Mouse (Mus musculus): ENCODE results near the gene Fancc. TPM values are rescaled to one million over a fixed set of nuclear protein-coding genes. Genes with fewer than 3 reads are reported as not detected.

Fancc gene
- polyA plus RNA-seq, 1 experiment from 2014 or later, result 21.8 TPM

GRCm38 (mm10) chr13:63513374-63514098 lies 16.5 kb upstream of the Fancc start:
- H3K27me3 ChIP-seq, result no peaks in the 10 kb centered on the region
- H3K9ac ChIP-seq, result no peak overlapping the region
- peaks cover 97% of the 10 kb centered on the region for H3K36me3 ChIP-seq
- no peak overlapping the region for H3K4me2 ChIP-seq
- no peak overlapping the region for H3K27ac ChIP-seq
- WGBS, result 77% methylated on average over 26 of the region's 26 CpGs
- no peaks in the 10 kb centered on the region for H3K9me3 ChIP-seq (replicated peaks)
- no peak overlapping the region for H3K4me3 ChIP-seq (replicated peaks)
- no peak for ATAC-seq (replicated peaks; ENCODE audit: low FRiP score)
- 0 out of 2 replicates have a peak, but pooled peaks cover 3% of the 10 kb centered on the region for H3K4me1 ChIP-seq

DNA sequence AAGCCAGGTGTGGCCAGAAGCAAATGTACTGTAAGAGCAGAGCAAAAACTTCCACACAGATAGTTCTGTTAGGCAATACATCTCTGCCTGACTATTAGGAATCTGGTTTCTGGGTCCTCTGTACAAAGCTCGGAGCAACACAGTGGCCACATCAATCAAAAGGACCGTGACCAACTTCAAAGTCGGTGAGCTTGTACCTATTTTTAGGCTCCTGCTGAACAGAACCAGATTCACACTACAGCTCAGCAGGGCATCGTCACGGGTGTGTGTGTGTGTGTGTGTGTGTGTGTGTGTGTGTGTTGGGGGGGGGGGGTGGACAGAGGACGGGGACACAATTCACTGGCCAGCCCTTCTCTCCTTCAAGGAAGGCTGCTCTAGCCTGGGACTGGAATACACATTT lies 15.3 kb upstream of the Fancc start:
- no peak overlapping the region for H3K4me2 ChIP-seq
- ATAC-seq (replicated peaks; ENCODE audit: low FRiP score), result no peak
- no peak overlapping the region for H3K9ac ChIP-seq
- H3K36me3 ChIP-seq, result peaks cover 96% of the 10 kb centered on the region
- no peak overlapping the region for H3K4me3 ChIP-seq (replicated peaks)
- H3K27me3 ChIP-seq, result no peaks in the 10 kb centered on the region
- H3K4me1 ChIP-seq, result 0 out of 2 replicates have a peak, but pooled peaks cover 3% of the 10 kb centered on the region
- H3K27ac ChIP-seq, result no peak overlapping the region
- WGBS, result 71% methylated on average over 6 of the region's 6 CpGs
- no peaks in the 10 kb centered on the region for H3K9me3 ChIP-seq (replicated peaks)

DNA sequence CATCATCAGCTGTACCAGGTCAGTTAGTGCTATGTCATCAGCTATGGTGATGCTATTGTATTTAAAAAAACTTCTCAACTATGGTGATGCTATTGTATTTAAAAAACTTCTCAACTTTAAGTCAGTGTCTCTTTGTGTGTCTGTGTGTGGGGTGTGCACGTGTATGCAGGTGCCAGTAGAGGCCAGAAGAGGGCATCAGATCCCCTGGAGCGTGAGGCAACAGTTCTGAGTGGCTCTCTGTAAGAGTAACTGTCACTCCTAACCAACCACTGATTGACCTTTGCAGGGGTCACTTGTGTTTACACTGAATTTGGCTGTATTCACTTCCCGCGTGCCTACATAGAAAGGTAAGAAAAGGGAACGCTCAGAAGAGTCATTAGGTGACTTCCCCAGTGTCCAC lies 10.7 kb upstream of the Fancc start:
- H3K4me1 ChIP-seq, result 0 out of 2 replicates have a peak, but pooled peaks cover 8% of the 10 kb centered on the region
- no peak for ATAC-seq (replicated peaks; ENCODE audit: low FRiP score)
- peaks cover 57% of the 10 kb centered on the region for H3K36me3 ChIP-seq
- WGBS, result 92% methylated on average over 5 of the region's 5 CpGs
- no peaks in the 10 kb centered on the region for H3K27me3 ChIP-seq
- H3K9ac ChIP-seq, result no peak overlapping the region
- H3K4me3 ChIP-seq (replicated peaks), result no peak overlapping the region
- H3K27ac ChIP-seq, result no peak overlapping the region
- H3K4me2 ChIP-seq, result no peak overlapping the region
- no peaks in the 10 kb centered on the region for H3K9me3 ChIP-seq (replicated peaks)

- 88% methylated on average over 6 of the region's 6 CpGs for WGBS
- H3K4me3 ChIP-seq (replicated peaks), result no peak overlapping the region
- H3K27ac ChIP-seq, result no peak overlapping the region
- H3K27me3 ChIP-seq, result no peaks in the 10 kb centered on the region
- H3K36me3 ChIP-seq, result peaks cover 49% of the 10 kb centered on the region
- H3K4me1 ChIP-seq, result 0 out of 2 replicates have a peak, but pooled peaks cover 8% of the 10 kb centered on the region
- no peak for ATAC-seq (replicated peaks; ENCODE audit: low FRiP score)
- H3K9me3 ChIP-seq (replicated peaks), result no peaks in the 10 kb centered on the region
- H3K9ac ChIP-seq, result no peak overlapping the region
- no peak overlapping the region for H3K4me2 ChIP-seq
These were observed 10.0 kb upstream of the Fancc start for GRCm38 (mm10) chr13:63507001-63507556.

- Histone ChIP-seq H3K36me3 (peaks cover 42% of the 10 kb centered on the region), H3K4me2 (no peak overlapping the region), H3K4me1 (0 out of 2 replicates have a peak, but pooled peaks cover 8% of the 10 kb centered on the region), H3K27me3 (no peaks in the 10 kb centered on the region), H3K9ac (no peak overlapping the region), H3K9me3 (replicated peaks) (no peaks in the 10 kb centered on the region), H3K27ac (no peak overlapping the region), H3K4me3 (replicated peaks) (no peak overlapping the region)
- no peak; the same call in 1 of the 2 replicates for ATAC-seq (replicated peaks; ENCODE audit: low FRiP score)
- WGBS, result 39% methylated on average over 1 of the region's 1 CpGs
These were observed 9.3 kb upstream of the Fancc start for GRCm38 (mm10) chr13:63506364-63506763.

- Histone ChIP-seq H3K4me1 (peaks cover 8% of the 10 kb centered on the region; the same call in 1 of the 2 replicates), H3K4me2 (no peak overlapping the region), H3K9ac (no peak overlapping the region), H3K36me3 (peaks cover 7% of the 10 kb centered on the region), H3K27me3 (no peaks in the 10 kb centered on the region), H3K9me3 (replicated peaks) (no peaks in the 10 kb centered on the region), H3K4me3 (replicated peaks) (no peak overlapping the region), H3K27ac (no peak overlapping the region)
- WGBS, result 88% methylated on average over 2 of the region's 2 CpGs
- no peak for ATAC-seq (replicated peaks; ENCODE audit: low FRiP score)
These were observed 5.3 kb upstream of the Fancc start for GRCm38 (mm10) chr13:63502391-63502790.

DNA sequence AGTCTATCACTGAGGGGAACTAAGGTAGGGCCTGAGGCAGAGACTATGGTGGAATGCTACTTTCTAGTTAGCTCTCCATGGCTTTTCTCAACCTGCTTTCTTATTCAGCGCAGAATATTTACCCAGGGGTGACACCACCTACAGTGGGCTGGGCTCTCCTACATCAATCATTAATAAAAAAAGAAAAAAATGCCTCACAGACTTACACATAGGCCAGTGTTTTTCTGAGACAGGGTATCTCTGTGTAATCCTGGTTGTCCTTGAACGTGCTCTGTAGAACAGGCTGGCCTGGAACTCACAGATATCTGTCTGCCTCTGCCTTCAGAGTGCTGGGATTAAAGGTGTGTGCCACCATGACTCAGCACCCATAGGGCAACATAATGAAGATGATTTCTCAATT lies 2.4 kb upstream of the Fancc start:
- H3K36me3 ChIP-seq, result no peaks in the 10 kb centered on the region
- no peak for ATAC-seq (replicated peaks; ENCODE audit: low FRiP score)
- no peak overlapping the region for H3K27ac ChIP-seq
- no peaks in the 10 kb centered on the region for H3K9me3 ChIP-seq (replicated peaks)
- no peak overlapping the region for H3K9ac ChIP-seq
- H3K4me3 ChIP-seq (replicated peaks), result no peak overlapping the region
- H3K27me3 ChIP-seq, result no peaks in the 10 kb centered on the region
- H3K4me2 ChIP-seq, result no peak overlapping the region
- WGBS, result 80% methylated on average over 2 of the region's 2 CpGs
- peaks cover 16% of the 10 kb centered on the region for H3K4me1 ChIP-seq

DNA sequence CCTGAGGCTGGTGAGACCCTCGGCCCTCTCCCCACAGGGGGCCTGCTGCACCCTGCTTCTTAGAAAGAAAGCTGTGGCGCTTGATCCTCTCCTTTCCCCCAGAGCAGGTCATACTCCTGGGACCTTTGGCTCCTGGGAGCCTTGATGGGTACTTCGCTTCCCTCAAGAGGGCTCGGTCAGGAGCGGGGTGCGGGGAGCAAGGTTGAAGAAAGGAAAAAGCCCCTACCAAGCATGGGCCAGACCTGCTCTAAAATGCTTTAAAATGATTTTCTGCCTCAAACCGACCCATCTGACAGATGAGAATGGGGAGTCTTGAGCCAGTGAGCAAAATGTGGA lies 9.4 kb downstream of the Fancc start:
- peak; percentile 29; the same call in 1 of the 2 replicates for ATAC-seq (replicated peaks; ENCODE audit: low FRiP score)
- Histone ChIP-seq H3K36me3 (no peaks in the 10 kb centered on the region), H3K27me3 (no peaks in the 10 kb centered on the region), H3K4me2 (no peak overlapping the region), H3K9ac (no peak overlapping the region), H3K4me3 (replicated peaks) (no peak overlapping the region), H3K9me3 (replicated peaks) (no peaks in the 10 kb centered on the region), H3K4me1 (peaks cover 17% of the 10 kb centered on the region), H3K27ac (no peak overlapping the region)
- WGBS, result 58% methylated on average over 7 of the region's 7 CpGs

DNA sequence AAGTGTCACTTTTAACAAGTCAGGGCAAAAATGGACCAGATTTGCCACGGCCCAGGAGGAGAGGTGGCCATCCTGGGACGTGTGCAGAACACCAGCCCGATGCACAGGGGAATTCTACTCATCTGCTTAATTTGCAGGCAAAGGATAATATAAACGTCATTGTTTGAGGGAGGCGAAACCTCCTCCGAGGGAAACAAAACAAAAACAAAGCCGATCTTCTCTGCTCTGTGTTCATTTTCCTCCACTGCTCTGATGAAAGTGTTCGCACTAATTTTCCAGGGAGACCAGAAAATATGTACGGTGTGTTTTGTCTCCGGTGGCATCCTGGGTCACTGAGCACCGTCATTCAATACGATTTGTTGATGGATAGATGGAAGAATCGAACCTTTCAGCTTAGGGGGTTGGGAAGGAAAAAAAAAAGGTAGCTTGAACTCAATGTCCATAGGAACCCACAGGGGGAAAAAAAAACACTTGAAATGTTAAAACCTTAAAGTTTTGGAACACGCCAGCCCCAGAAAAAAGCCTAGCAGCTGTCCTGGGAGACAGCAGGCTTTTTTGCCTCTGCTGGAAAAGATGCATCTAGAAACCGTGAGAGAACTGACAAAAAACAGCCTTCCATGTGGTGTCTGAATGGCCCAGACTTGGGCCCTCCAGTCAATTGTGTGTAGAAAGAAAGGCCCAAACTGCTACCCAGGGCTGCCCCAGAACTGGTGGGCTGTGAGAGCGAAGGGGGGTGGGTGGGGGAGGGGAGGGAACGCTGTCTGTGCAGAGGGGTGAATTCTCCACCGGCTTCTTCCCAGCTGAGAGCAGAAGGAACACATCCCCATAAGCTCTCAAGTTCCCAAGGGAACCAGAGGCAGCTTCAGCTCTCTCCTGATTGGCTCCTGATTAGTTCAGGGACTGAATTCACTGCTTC lies 10.0 kb downstream of the Fancc start:
- no peaks in the 10 kb centered on the region for H3K36me3 ChIP-seq
- no peaks in the 10 kb centered on the region for H3K9me3 ChIP-seq (replicated peaks)
- H3K4me1 ChIP-seq, result peaks cover 17% of the 10 kb centered on the region
- WGBS, result 17% methylated on average over 18 of the region's 18 CpGs
- no peaks in the 10 kb centered on the region for H3K27me3 ChIP-seq
- no peak overlapping the region for H3K27ac ChIP-seq
- H3K4me2 ChIP-seq, result peak overlapping the region; percentile 51
- H3K9ac ChIP-seq, result no peak overlapping the region
- peak overlapping the region; percentile 7; the same call in 1 of the 2 replicates for H3K4me3 ChIP-seq (replicated peaks)
- peak; percentile 54 for ATAC-seq (replicated peaks; ENCODE audit: low FRiP score)

- Histone ChIP-seq H3K4me1 (peaks cover 3% of the 10 kb centered on the region; the same call in 1 of the 2 replicates), H3K36me3 (no peaks in the 10 kb centered on the region), H3K27me3 (no peaks in the 10 kb centered on the region), H3K4me3 (replicated peaks) (no peak overlapping the region), H3K9ac (no peak overlapping the region), H3K4me2 (no peak overlapping the region), H3K27ac (no peak overlapping the region), H3K9me3 (replicated peaks) (no peaks in the 10 kb centered on the region)
- WGBS, result 49% methylated on average over 8 of the region's 8 CpGs
- no peak for ATAC-seq (replicated peaks; ENCODE audit: low FRiP score)
These were observed 21.7 kb downstream of the Fancc start for GRCm38 (mm10) chr13:63475356-63475755.

DNA sequence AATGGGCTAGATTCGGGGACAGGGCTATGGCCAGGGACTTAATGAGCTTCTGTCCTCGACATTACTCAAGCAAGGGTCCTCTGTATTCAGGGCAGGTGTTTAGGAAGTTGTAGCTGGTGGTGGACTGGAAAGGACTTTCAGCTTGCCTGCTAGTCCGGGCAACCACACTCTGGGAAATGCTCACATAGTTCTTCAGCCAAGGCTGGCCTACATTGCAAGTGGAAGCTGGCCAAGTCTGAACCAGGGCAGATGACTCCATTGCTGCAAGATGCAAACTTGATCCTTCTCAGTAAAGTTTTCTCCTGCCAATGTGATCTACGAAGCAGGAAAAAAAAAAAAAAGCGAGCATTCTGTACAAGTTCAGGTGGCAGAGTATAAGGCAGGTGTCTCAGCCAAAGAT lies 44.2 kb downstream of the Fancc start:
- WGBS, result 84% methylated on average over 5 of the region's 5 CpGs
- ATAC-seq (replicated peaks; ENCODE audit: low FRiP score), result no peak
- no peak overlapping the region for H3K4me2 ChIP-seq
- no peak overlapping the region for H3K27ac ChIP-seq
- H3K36me3 ChIP-seq, result no peaks in the 10 kb centered on the region
- no peak overlapping the region for H3K9ac ChIP-seq
- no peaks in the 10 kb centered on the region for H3K9me3 ChIP-seq (replicated peaks)
- no peak overlapping the region for H3K4me3 ChIP-seq (replicated peaks)
- H3K4me1 ChIP-seq, result no peaks in the 10 kb centered on the region
- H3K27me3 ChIP-seq, result no peaks in the 10 kb centered on the region

- Histone ChIP-seq H3K36me3 (no peaks in the 10 kb centered on the region), H3K4me2 (no peak overlapping the region), H3K4me3 (replicated peaks) (no peak overlapping the region), H3K9ac (no peak overlapping the region), H3K27ac (no peak overlapping the region), H3K27me3 (no peaks in the 10 kb centered on the region), H3K9me3 (replicated peaks) (no peaks in the 10 kb centered on the region), H3K4me1 (no peaks in the 10 kb centered on the region)
- no peak for ATAC-seq (replicated peaks; ENCODE audit: low FRiP score)
- 47% methylated on average over 7 of the region's 7 CpGs for WGBS
These were observed 45.9 kb downstream of the Fancc start for GRCm38 (mm10) chr13:63451140-63451539.
